Mouse (Mus musculus) heart, adult 18-20 months (tissue): Measurements from ENCODE around the gene Tomm70a. TPM values are rescaled to one million over a fixed set of nuclear protein-coding genes. Genes with fewer than 3 reads are reported as not detected.
"Not testable (repeated sequence)": the region's sequence is repeated elsewhere in the genome, so short reads cannot be mapped to it uniquely, and the experiment has no call there.

Experiments used
- DNase-seq, 2 experiments: peaks; one replicate each; pipeline ENCODE4 v3.0.0; 2021 to 2022; ENCODE audit warnings: mixed read lengths in 1 of 2
- total RNA-seq, 2 experiments: library from RNA; stranded (reverse); gene quantifications; 2 replicates each; pipeline ENCODE4 v1.2.3; 2021

Tomm70a gene
- total RNA-seq, 2 experiments from 2014 or later, result 41.7 to 45.8 TPM

DNA sequence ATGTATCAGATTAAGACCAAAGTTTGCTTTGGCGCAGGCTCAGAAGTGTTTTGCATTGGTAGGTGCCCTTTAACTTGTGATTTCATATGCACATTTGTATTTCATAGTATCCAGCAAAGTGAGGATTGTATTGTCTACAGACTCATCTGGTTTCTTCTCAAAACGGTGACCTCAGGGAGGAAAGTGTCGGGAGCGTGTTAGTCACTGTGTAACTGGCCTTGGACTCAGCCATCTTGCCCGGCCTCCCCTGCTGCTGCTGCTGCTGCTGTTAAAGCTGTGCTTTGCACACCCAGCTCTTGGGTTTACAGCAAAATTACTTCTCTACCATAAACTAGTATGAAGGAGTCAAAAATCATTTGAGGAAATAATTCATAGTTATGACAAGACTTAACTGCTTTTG, 23.2 kb downstream of the Tomm70a start:
- no peak for DNase-seq

DNA sequence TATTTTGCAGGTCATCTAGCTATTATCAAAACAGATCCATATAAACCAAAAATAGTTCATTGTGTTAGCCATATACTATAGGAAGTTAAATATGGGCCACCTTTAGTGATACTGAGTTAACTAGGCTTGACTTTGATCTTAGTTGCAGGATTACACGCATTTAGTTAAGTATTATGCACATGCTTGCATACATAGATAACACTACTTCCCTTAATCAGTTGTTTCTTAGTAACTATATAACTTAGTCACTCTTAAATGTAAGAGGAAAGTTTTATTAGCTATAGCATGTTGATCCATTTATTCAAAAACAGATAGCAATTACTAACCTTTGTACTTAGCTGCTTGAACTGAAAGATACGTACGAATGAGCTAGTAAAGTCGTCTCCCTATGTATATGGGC, 29.9 kb downstream of the Tomm70a start:
- no peak for DNase-seq

DNA sequence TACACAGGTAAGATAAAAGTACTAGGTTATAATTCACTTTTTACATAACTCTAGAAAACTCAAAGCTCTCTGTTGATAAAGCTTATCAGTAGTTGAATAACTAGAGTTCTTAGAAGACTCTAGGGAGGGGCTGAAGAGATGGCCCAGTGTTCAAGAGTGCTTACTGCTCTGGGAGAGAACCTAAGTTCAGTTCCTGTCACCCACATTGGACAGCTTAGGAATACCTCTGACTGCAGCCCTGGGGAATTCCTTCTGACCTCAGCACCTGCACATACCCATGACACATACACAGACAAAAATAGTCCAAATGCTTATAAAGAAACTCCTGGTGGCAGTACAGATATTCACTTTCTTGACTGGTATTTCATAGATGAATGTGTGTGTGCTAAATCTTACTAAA, 34.4 kb downstream of the Tomm70a start:
- no peak for DNase-seq

DNA sequence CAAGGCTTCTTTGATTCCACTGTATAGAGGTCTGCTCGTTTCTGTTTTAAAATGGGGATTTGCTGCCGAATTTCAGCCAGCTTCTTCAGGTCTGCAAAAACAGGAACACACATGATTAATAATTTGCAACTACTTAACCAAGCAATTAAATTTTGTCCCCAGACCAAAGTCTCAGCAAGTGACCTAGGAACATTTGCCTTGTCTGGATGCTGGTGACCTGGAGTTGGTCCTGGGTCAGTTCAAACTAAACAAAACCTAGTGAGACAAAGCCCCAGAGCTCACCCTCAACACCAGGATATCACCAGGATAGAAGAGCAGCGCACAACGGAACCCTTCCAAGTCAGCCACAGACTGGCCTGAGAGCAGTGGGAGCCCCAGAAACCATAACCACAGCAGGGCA, 35.6 kb downstream of the Tomm70a start:
- DNase-seq, result no peak

GRCm38 (mm10) chr16:57157728-57158127, 36.2 kb downstream of the Tomm70a start:
- DNase-seq, result no peak

DNA sequence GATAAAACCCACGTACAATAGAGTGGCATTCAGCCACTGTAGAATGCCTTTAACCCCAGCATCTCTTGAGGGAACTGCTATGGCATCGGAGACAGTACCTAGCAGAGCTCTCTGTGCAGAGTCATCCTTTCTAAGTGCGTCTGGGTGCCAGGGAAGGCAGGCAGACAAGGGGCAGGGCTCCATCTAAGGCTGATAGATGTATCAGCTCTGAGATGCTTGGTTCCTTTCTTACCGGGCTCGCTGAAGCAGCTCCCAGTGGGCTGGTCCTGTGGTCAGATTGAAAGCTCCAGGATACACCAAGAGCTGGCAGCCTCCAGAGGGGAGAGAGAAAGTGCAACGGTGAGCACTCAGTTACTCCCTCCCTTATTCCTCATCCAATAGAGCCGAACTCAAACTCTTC, 38.3 kb downstream of the Tomm70a start:
- DNase-seq, result no peak

GRCm38 (mm10) chr16:57162841-57163240, 41.3 kb downstream of the Tomm70a start:
- DNase-seq, result no peak

- no peak for DNase-seq
Observed at GRCm38 (mm10) chr16:57163694-57164093, 42.2 kb downstream of the Tomm70a start.

DNA sequence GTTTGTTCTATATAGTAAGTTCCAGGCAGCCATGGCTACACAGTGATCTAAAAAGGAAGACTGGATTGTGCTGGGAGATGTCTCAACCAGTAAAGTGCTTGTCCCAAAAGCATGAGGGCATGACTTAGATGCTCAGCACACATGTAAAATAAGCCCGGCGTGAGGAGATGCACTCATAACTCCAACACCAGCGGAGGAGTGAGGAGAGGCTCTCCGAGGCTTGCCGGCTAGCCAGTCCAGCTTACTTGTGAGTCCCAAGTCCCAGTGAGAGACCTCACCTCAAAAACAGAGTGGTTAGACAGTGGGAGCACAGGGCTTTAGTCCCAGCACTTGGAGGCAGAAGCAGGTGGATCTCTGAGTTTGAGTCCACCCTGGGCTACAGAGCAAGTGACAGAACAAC, 43.7 kb downstream of the Tomm70a start:
- no peak for DNase-seq

- no peak for DNase-seq
Observed at GRCm38 (mm10) chr16:57166086-57166485, 44.6 kb downstream of the Tomm70a start.

- peak; percentile 96 to 98 for DNase-seq
Observed at GRCm38 (mm10) chr16:57166611-57167513, 45.4 kb downstream of the Tomm70a start, which contains the start of gene Nit2. Gene Nit2 (minus strand): TSS chr16:57167341.

DNA sequence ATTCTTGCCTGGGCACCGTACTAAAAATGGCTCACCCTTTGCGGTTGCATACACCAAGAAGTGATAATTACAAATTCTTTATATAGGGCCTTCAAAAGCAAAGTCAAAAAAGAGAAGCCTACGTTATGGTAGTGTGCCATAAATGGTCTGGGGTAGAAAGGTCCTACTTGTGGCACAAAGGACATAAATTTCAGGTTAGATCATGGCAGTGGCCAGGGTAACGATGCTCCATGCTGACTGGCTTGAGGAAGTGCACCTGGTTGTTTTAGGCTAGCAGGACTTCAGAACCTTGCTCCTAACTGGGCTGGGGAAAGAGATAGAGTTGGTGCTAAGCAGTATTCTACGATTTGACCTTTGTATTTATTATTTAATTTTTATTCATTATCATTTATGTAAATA, 46.0 kb downstream of the Tomm70a start:
- DNase-seq, result no peak

DNA sequence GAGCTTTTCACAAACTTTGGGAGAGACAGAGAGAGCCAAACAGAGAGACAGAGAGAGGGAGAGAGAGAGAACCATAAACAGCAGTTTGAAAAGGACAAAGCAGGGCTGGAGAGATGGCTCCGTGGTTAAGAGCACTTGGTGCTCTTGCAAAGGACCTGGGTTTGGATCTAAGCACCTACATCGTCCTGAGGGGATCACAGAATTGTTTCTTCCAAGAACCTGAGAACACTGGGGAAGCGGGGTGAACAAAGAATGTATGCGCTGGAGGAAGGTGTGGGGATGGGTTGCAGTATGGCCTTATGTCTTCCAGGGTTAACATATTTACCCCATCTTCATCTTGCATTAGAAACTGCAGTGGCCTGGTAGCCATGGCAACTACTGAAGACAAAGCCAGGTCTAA, 46.7 kb downstream of the Tomm70a start:
- DNase-seq, result no peak

DNA sequence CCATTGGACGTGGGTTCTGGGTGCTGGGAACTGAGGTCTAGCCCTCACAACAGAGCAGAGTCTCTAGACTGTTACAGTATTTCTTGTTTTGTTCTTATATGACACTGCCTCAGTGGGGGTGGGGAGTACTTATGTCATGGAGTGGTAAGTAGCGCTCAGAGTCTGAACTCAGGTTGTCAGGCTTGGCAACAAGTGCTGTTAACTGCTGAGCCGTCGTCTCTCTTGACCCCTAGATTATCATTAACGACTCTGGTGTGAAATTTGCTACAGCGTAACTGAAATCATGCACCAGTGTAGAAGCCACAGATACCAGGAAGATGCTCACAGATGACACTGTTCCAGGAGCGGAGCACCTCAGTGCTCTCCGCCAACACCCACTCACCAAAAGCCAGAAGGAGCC, 49.7 kb downstream of the Tomm70a start:
- DNase-seq, result no peak

DNA sequence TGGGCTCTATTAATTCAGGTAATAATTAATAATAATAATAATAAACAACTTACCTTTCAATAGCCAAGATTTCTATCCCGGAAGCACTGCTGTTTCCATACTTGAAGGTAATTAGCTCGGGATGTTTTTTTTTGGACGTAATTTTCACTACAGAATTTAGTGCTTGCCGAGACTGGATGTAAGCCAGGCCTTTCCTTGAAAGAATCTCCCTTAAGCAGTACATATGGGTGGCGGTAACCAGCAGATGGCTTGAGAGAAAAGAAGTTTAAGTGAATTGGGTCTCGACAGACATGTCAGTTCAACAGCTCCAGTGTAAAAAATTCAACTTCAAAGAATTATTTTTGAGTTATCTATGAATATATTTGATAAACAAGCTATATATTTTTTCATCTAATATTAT, 50.1 kb downstream of the Tomm70a start:
- DNase-seq, result no peak

DNA sequence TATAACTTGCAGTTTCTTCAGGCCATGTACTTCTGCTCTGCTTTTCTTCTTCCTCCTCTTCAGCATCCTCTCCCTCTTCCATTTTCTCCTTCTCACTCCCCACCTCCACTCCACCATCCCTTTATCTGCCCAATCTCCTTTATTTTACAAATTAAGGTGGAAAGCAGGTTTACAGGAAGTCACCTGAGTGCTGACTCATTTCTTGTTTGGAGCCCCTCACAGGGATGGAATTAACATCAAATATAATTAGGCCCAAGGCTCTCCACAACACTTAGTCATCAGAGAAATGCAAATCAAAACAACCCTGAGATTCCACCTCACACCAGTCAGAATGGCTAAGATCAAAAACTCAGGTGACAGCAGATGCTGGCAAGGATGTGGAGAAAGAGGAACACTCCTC, 53.0 kb downstream of the Tomm70a start:
- DNase-seq, result not testable (repeated sequence)

DNA sequence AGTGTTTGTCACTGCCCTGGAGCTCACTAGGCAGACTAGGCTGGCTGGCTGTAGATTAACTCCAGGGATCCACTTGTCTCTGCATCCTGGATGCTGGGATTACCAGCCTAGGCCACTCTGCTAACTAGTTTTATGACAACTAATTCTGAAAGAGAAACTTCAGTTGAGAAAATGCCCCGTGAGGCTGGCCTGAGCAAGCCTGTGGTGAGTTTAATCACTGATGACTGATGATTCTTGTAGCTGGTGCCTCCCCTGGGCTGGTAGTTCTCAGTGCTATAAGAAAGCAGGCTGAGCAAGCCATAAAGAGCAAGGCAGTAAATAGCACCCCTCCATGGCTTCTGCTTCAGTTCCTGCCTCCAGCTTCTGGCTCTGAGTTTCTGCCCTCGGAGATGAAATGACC, 54.2 kb downstream of the Tomm70a start:
- no peak for DNase-seq

DNA sequence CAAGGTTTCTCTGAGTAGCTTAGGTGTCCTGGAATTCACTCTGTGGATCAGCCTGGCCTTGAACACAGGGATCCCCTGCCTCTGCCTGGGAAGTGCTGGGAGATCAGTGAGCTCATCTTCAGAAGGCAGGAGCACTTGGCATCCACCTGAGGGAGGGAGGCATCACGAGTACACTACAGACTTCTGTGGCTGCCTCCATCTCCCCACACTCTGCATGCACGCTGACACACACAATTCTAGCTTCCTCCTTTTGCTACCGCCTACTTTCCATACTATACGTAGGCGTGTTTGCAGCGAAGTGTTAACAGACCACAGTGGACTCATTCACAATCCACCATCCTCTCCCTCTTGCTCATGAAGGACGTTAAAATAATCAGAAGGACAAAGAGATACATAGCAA, 54.8 kb downstream of the Tomm70a start:
- DNase-seq, result peak in 1 of 2 experiments; percentile 35

GRCm38 (mm10) chr16:57177254-57177653, 55.8 kb downstream of the Tomm70a start:
- peak; percentile 46 to 61 for DNase-seq

DNA sequence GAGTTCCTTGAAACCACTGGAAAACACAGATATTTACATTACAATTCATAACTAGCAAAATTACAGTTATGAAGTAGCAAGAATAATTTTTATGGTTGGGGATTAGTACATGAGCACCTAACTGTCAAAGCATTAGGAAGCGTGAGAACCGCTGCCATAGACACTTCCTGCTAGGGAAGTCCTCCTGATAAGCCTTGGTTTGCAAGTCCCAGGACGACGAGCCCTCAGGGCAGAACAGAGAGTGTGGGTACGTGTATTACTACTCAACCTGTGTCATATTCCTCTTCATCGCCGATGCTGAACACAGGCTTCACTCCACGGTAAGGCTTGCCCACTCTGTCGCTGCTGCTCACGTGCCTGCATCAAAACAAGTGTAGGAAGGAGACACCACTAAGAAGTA, 56.2 kb downstream of the Tomm70a start:
- DNase-seq, result no peak

DNA sequence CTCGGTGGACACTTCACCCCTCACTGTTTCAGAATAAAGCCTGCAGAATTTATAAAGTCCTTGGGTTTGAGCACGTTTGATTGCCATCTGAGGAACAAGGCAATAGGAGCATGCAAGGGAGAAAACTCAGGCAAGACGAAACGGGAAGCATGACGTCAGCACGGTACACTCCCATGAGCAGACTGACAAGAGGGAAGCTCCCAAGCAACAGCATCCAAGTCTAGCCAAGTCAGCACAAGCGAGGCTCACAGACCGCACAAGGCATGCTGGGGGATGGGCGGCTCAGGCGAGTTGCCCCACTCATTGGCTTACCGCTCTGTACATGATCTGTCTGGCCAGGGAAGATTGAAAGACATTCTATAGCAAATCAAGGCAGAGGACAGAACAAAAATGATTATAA, 59.7 kb downstream of the Tomm70a start:
- DNase-seq, result peak; percentile 44 to 78

- DNase-seq, result no peak
Observed at GRCm38 (mm10) chr16:57182037-57182436, 60.5 kb downstream of the Tomm70a start.

DNA sequence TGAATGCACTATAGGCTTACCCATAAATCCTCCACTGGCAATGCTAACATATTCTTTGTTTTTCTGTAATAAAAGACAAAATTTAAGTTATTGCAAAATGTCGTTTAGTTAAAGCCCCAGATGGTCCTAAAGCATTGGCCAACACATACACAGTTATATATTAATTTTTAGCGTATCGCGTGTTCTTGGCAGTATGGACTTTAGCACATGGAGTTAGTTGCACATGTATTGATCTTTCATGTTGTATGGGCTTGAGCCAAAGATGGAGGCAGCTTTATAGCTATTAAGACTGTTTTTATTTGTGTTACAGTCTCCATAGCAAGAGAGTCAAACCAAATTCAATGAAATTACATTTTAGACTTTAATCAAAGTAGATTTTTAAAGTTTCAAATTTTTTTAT, 65.1 kb downstream of the Tomm70a start:
- no peak for DNase-seq

DNA sequence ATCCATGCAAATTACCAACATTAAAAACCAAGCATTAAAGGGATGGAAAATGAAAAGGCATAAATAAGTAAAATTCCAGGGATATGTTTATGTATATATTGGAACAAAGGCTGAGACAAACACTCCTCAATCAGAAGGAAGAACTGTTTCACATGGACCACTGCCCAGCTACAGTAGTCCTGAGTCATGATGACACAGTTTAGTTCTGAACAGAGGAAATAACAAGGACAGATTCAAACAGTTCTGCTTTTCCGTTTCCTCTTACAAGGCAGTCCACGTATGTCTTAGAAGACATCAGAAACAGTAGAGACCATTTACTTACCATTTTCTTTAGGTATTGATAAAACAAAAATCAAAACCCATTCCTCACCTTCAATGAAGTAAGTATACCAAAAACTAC, 68.0 kb downstream of the Tomm70a start:
- peak in 1 of 2 experiments; percentile 50 for DNase-seq
